Mouse (Mus musculus): Measurements from ENCODE around the gene 2210016L21Rik.
"Not testable (repeated sequence)": the region's sequence is repeated elsewhere in the genome, so short reads cannot be mapped to it uniquely, and the experiment has no call there.

2210016L21Rik gene

DNA sequence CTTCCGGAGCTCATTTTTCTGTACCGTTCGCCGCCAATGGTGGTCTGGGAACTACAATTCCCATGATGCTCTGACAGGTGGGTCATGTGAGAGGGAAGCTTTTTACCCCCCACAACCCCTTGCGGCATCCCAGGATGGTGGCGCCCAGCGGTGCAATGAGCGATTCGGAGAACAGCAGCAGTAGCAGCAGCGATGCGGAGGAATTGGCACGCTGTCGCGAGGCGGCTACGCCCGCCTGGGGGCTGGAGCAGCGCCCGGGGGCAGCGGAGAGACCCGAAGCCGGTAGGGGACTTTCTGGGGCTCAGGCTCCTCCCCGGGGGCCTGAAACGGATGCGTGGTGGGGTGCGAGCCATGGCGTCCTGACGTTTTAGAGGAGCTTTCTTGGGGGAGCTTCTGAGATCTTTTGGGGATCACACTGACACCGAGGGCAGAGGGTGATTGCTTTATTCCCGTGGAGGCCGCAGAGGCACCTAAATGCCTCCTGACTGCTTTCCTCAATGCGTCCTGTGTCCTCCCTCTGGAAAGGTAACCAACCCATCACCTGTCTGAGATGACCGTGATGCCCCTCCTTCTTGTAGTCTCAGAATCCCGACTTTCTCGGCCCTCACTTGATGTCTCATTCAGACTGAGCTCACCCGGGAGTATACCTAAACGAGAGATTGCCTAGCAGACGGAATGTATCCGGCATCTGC, at the start of gene 2210016L21Rik:
TSS of gene 2210016L21Rik (plus strand) at position 85 of the 692 bp plus-strand sequence.
- peak; percentile 68 to 85 for DNase-seq (ENCODE audit: low spot score in 2 of 2)

DNA sequence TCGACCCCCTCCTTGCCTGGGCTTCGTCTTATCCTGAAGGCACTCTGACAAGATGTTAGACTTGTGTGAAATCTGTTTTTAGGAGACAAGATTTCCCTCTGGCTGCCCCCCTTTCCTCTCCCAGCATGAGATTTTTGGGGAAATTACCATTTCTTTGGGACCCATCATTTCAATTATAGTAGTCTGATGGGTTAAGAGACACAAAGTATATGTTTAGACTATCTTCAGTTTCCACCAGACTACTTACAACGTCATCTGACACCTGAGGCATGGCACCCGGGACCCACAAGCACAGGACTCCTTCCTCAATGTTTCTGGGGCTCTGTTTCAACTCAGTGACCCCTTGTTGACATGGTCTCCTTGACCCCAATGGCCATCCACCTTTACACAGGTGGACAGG, 46.4 kb upstream of the 2210016L21Rik start:
- DNase-seq (ENCODE audit: low spot score in 2 of 2), result no peak

DNA sequence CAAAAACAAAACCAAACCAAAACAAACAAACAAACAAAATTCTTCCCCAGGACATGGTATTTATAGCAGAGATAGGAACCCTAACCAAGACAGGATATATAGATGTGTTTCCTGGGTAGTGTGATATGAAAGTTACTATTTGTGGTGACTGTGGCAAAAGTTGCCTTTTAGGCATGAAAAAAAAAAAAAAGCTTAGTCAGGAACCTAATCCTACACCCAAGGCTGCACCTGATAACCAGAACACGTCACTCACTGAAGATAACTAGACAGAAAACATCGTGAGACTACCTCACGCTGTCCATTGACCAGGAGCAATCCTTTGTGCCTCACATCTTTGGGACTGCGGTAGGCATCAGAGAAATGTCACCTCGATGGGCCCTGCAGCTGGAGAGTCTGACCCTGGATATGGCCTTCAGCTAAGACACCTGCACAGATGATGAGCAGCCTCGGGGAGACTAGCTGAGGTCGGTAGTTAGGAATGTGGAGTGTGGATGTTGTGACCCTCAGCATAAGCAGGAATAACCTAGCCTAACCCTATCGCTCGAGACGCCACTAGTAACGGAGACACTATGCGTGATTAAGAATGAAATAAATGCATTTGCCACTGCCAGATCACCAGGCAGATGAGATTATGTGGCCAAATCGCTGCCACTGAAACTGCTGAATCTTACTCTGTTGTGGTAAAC, 45.1 kb upstream of the 2210016L21Rik start, which contains the start of gene Oasl2:
TSS of gene Oasl2 (plus strand) at position 249 of the 686 bp plus-strand sequence.
- DNase-seq (ENCODE audit: low spot score in 2 of 2), result no peak

DNA sequence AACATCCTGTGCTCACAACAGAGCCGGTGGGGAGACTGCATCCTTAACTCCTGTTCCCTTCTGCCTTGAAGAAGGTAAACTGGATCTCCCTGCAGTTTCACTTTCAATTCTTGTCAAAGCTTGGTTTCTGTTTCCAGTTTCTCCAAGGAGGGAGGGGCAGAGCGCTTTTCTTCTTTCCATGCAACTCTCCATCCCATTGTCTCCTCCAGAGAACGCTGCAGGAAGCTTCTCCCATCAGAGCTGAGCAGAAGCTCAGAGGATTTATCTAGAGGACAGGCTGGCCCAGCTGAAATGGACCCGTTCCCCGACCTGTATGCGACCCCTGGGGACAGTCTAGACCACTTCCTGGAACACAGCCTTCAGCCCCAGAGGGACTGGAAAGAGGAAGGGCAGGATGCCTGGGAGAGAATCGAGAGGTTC, 44.6 kb upstream of the 2210016L21Rik start:
- DNase-seq (ENCODE audit: low spot score in 2 of 2), result no peak

DNA sequence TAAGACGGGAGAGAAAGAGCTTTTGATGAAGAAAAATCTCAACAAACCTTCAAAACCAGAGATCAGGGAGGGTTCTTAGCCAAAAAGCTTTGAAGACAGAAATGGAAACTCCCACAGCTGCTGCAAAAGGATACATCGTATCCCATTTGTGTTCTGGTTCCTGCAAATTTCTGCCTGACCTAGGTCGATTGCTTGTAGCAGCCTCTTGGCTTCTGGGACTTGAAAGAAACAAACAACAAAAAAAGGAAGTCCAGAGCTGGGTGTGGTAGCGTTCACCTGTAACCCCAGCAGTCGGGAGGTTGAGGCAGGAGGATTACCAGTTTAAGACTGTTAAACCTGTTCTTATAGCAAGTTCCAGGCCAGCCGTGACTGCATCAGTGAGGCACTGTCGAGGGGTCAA, 43.1 kb upstream of the 2210016L21Rik start:
- no peak for DNase-seq (ENCODE audit: low spot score in 2 of 2)

DNA sequence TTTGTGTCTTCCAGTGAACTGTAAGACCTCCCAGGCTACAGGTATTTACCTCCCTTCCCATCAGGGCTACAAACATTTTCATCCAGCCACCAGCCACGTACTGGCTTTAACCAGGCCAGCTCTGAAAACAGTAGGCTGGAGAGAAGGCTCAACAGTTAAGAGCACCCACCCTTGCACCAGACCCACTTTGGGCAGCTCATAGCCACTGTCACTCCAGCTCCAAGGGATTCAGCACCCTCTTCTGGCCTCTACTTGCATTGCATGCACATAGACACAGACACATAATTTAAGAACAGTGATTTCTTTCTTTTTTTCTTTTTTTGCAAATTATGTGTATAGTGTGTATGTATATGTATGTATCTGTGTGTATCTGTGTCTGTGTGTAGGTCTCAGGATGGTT, 39.5 kb upstream of the 2210016L21Rik start:
- peak in 1 of 2 experiments; percentile 64 for DNase-seq (ENCODE audit: low spot score in 2 of 2)

DNA sequence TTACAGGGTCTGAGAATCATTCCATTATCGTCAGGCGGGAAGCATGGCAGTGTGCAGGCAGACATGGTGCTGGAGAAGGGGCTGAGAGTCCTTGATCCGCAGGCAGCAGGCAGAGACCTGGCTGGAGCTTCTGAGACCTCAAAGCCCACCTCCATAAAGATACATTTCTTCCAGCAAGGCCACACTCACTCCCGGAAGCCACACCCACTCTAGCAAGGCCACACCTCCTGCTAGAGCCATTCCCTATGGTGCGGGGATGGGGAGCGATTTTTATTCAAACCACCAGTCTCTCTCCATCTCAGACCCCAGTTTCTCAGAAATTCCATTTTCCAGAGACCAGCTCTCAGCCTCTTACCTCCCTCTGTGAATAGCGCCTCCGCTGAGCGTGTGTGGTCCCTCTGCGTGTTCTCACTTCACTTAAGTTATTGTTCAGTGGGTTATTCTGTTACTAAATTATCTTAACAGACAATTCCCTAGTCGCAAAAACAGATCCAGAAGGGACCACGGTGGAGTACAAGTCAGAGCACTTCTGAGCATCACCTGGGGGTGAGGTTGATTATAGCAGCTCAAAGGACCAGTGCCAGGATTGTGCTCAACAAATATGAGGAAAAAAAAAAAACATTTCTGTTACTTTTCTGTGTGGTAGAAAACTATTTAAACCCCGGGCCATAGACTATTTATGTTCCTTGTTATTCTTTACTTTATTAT, 33.2 kb upstream of the 2210016L21Rik start:
- no peak for DNase-seq (ENCODE audit: low spot score in 2 of 2)

DNA sequence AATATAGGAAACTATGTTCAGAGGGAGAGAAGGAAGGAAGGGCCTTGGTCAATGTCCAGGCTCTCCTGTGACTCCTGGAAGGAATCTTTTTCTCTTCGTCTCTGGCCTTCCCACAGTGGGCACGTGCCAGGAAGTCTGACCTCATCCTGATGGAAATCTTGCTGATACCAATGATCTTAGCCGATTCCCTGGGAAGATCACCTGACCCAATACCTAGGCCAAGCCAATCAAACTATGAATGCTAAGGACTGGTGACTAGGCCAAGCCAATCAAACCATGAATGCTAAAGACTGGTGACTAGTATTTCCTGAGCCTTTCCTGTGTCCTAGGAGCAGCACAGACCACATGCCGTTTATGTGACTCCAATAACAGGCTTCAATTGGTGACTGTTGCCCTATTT, 28.3 kb upstream of the 2210016L21Rik start:
- DNase-seq (ENCODE audit: low spot score in 2 of 2), result no peak

DNA sequence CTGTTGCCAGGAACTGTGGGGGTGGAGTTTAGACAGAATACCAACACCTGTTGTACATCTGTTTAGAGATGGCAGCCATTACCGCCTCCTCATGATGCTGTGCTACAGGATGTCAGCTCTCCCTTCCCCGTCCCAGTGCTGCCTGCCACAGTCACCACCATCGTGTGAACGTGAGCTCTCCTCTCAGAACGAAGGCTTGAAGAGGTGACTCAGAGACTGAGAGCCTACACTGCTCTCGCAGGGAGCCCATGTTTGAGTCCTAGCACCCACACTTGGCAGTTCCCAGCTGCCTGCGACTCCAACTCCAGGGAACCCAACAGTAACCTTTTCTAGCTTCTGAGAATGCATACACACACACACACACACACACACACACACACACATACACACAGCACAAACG, 27.1 kb upstream of the 2210016L21Rik start:
- no peak for DNase-seq (ENCODE audit: low spot score in 2 of 2)

DNA sequence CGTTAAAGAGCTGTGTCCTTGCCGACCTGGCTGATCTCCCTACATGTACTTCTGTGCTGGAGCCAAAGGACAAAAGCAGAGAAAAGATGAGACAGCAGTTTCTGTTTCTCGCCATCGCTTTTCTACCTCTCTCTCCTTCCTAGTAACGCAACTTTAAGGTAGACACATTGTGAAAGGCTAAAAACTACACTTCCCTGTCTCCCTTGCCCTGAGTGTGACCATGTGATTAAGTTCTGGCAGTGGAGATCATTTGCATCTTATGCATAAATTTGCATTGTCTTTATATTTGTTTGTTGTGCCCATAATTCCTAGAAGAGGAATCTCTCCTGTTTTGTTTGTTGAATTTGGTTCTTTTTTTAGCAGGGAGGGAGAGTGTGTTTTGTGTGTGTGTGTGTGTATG, 26.1 kb upstream of the 2210016L21Rik start:
- DNase-seq (ENCODE audit: low spot score in 2 of 2), result no peak

DNA sequence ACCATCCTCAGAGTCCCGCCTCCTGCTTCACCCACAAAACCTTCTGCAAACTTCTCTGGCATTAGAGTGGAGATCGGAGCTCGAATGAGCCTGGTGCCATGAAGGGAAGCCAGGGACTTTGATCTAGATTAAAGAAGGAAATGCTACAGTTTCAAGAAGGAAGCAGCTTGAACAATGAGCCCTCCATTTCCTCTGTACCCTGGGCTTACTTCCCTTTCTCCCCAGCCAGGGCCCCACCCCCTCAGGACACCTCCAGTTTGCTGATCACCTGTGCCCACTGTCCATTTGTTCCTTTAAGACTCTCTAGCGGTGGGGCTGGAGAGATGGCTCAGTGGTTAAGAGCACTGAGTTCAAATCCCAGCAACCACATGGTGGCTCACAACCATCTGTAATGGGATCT, 25.2 kb upstream of the 2210016L21Rik start:
- no peak for DNase-seq (ENCODE audit: low spot score in 2 of 2)

DNA sequence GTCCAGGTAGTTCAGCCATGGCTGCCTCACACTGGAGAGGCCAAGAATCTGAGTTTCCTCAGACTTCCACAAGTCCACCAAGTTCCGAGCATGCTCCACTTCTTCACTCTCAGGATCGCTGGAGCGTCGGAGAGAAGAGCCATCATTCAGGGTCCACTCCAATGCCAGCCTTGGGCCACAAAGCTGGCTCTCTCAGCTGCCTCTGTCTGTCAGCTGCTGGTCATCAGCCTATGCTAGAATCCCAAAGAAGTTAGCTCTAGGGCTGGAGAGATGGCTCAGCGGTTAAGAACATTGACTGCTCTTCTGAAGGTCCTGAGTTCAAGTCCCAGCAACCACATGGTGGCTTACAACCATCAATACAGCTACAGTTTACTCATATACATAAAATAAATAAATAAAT, 24.6 kb upstream of the 2210016L21Rik start:
- DNase-seq (ENCODE audit: low spot score in 2 of 2), result not testable (repeated sequence)

DNA sequence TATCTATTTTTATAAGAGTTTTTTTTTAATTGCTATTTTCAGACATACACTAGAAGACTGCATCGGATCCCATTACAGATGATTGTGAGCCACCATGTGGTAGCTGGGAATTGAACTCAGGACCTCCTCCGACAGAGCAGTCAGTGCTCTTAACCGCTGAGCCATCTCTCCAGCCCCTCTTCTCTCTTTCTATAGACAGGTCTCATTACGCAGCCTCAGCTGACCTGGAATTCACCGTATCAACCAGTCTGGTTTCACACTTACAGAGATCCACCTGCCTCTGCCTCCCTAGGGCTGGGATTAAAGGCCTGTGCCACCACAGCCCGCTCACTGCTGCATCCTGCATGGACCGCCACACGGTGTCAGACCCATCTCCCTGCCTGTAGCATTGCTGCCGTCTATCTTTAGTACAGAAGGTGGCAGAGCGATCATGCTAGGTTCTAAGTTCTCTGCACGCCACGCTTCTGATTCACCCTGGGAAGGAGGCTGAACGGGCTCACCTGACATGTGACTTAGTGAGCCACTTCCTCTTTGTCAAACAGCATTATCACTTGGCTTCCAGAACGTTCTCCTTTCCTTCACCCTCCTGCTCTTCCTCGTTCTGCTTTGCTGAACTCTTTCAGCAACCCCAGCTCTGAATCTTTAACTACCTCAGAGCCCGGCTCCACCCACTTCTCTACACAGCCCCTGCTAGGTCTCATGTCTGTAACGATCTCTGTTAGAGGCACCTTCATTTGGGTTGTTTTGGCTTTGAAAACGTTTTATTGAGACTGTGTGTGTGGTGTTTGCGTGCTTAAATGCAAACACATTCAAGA, 20.2 kb upstream of the 2210016L21Rik start:
- DNase-seq (ENCODE audit: low spot score in 2 of 2), result no peak

DNA sequence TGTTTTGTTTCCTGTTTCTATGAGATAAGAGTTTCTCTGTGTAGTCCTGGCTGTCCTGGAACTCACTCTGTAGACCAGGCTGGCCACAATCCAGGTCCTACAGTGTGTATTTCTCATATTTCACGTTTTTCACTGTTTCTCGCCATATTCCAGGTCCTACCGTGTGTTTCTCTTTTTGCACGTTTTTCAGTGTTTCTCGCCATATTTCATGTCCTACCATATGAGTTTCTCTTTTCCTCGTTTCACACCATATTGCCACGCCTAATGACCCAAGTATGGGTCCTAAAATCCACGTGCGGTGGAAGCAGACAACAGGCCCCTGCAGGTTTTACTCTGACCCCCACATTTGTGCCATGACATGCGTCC, 19.6 kb upstream of the 2210016L21Rik start:
- no peak for DNase-seq (ENCODE audit: low spot score in 2 of 2)

DNA sequence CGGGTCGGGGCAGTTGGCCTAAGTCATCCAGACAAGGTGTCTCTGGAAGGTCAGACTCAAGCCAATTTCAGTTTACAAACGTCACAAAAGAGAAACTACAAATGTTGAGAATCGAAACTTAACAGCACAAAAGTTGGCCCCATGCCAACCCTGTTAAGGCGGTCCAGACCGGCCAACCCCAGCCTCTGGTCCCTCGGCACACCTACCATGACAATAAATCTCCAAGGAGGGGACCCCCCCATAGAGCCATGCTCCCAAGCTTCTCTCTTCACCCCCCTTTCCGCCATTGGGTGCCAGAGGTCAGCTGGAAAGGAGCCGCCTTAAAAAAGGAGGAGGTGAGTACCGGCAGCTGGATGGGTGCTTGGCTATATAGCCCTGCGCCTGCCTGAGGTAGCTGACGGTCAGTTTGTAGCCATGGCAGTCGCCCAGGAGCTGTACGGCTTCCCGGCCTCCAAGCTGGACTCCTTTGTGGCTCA, 18.9 kb upstream of the 2210016L21Rik start, which contains the start of gene Oasl1:
TSS of gene Oasl1 (plus strand) at position 243 of the 476 bp plus-strand sequence.
- peak in 1 of 2 experiments; percentile 22 for DNase-seq (ENCODE audit: low spot score in 2 of 2)

DNA sequence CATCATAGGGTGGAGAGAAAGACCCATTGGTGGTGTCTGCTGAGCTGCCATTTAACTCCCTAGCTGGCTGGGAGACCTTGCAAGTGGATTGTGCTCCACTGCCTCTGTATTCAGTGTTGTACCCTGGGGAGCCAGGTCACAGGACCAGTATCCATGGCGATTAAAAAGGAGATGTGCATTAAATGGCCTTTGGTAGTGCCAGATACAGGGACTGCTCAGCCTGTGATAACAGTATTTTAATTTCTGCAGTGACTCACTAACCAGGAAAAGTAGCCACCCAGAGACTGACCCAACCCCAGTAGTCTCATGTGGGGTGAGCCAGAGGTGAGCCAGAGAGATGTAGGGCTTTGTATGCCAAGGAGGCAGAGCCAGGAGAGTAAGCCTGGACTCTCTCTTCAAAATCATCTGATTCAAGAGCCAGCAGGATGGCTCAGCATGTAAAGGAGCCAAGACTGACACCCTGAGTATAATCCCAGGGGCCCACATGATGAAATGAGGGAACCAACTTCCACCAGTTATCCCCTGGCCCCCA, 15.7 kb upstream of the 2210016L21Rik start:
- no peak for DNase-seq (ENCODE audit: low spot score in 2 of 2)

DNA sequence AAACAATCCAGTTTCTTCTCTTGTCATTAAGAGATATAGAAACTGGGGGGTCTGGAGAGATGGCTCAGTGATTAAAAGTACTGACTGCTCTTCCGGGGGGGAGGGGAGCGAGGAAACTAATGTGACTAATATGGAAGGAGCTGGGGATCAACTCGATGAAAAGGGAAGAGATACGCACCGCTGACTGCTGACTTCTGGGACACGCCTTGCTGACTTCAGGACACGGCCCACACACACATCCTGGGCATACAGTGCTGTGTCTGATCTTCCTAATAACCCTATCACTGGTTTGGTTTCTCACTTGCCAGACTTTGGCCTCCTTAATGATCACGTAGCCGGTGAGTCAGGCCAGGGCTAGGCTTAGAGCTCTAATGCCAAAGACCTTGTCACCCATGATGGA, 15.2 kb upstream of the 2210016L21Rik start:
- DNase-seq (ENCODE audit: low spot score in 2 of 2), result no peak

DNA sequence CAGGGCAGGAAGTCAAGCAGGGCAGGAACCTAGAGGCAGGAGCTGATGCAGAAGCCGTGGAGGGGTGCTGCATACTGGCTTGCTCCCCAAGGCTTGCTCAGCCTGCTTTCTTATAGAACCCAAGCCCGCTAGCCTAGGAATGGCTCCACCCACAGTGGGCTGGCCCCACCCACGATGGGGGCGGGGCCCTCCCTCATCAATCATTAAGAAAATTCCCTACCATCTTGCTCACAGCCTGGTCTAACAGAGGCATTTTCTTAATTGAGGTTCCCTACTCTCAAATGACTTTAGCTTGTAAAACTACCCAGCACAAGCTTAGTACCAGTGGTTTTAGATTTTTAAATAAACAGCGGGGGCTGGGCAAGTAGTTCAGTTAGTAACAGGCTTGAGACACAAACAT, 10.3 kb upstream of the 2210016L21Rik start:
- DNase-seq (ENCODE audit: low spot score in 2 of 2), result no peak

DNA sequence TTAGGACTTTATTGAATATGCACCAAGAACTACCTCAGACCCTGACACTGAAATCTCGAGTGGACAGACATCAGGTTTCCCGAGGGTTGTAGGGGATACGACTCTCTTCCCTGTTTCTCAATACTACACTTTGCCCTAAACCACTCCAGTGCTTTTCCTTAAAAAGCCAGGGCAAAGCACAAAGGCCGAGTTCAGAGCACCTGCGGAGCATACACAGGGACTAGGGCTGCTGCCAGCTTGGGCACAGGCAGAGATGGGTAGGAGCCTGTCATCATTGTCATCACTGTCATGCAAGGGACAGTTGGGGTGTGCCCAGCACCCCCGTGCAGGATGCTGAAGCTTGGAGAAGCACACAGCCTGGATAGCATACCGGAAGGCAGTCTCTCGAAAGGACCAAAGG, 8.8 kb upstream of the 2210016L21Rik start:
- no peak for DNase-seq (ENCODE audit: low spot score in 2 of 2)

DNA sequence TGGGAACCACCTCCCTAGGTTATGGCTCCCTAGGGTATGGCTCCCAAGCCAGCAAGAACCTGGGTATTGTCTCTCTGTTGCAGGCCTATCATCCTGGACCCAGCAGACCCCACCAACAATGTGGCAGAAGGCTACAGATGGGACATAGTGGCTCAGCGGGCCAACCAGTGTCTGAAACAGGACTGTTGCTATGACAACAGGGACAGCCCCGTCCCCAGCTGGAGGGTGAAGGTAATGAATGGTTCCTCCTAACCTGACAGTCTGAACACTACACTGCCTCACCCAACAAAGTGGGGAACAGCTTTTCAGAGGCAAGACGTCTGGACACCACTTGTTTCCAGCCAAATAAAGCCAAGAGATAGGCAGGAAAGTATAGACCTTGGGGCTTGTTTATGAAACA, 6.1 kb upstream of the 2210016L21Rik start:
- DNase-seq (ENCODE audit: low spot score in 2 of 2), result no peak

DNA sequence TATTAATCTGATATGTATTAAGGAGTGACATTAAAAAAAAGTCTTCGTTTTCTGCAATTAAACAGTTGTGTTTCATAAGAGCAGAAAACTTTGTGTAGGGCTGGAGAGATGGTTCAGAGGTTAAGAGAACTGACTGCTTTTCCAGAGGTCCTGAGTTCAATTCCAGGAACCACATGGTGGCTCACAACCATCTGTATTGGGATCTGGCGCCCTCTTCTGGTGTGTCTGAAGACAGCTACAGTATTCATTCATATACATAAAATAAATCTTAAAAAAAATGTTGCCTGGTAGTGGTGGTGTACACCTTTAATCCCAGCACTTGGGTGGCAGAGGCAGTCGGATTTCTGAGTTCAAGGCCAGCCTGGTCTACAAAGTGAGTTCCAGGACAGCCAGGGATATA, 820 bp upstream of the 2210016L21Rik start:
- DNase-seq (ENCODE audit: low spot score in 2 of 2), result not testable (repeated sequence)

Data from cerebellum, postnatal 4 days (tissue).